Mouse (Mus musculus) midbrain, postnatal 0 days (tissue): ENCODE results near the gene Samhd1. TPM values are rescaled to one million over a fixed set of nuclear protein-coding genes. Genes with fewer than 3 reads are reported as not detected.
A peak's percentile ranks its signal among the peaks of the same experiment; 100 is the strongest.

Experiments used
- ATAC-seq: fragments of 200-750 bp; cut with Nextera tagmentation; 2 replicates; pipeline ENCODE4 v1.8.0; 2017; ENCODE audit warnings: moderate number of reproducible peaks, mild to moderate bottlenecking, moderate TSS enrichment, moderate library complexity; ENCODE audit not compliant: low FRiP score
- DNase-seq: peaks from one replicate; pipeline ENCODE4 v3.0.0-alpha.2; 2015; ENCODE audit warnings: low spot score
- H3K27ac ChIP-seq: fragments of 300-500 bp; sonication (generic); 2 replicates; pipeline ENCODE4 v1.5.1; 2014; ENCODE audit warnings: low read depth, mild to moderate bottlenecking, low read length, mixed read lengths
- H3K27me3 ChIP-seq: fragments of 300-500 bp; sonication (generic); 2 replicates; pipeline ENCODE4 v1.6.1; 2014; ENCODE audit warnings: low read length, control low read depth, mixed read lengths; ENCODE audit not compliant: insufficient read depth
- H3K36me3 ChIP-seq: fragments of 300-500 bp; sonication (generic); 2 replicates; pipeline ENCODE4 v1.6.1; 2014; ENCODE audit warnings: low read length, control low read depth, mixed read lengths; ENCODE audit not compliant: insufficient read depth
- H3K4me1 ChIP-seq: fragments of 300-500 bp; sonication (generic); 2 replicates; pipeline ENCODE4 v1.6.1; 2014; ENCODE audit warnings: mild to moderate bottlenecking, control low read depth, antibody characterized with exemption, low read length, mixed read lengths; ENCODE audit not compliant: insufficient read depth
- H3K4me2 ChIP-seq: fragments of 300-500 bp; sonication (generic); 2 replicates; pipeline ENCODE4 v1.6.1; 2014; ENCODE audit warnings: low read depth, mild to moderate bottlenecking, low read length, mixed read lengths; ENCODE audit not compliant: poor library complexity, severe bottlenecking
- H3K4me3 ChIP-seq: fragments of 300-500 bp; sonication (generic); 2 replicates; pipeline ENCODE4 v1.5.1; 2014; ENCODE audit warnings: low read depth, mild to moderate bottlenecking, low read length, moderate library complexity
- H3K9ac ChIP-seq: fragments of 300-500 bp; sonication (generic); replicated peaks from 2 replicates; pipeline ENCODE4 v1.6.1; 2014; ENCODE audit warnings: mild to moderate bottlenecking, low read length, moderate library complexity, mixed read lengths; ENCODE audit not compliant: poor library complexity, severe bottlenecking
- H3K9me3 ChIP-seq: fragments of 300-500 bp; sonication (generic); 2 replicates; pipeline ENCODE4 v1.6.1; 2016; ENCODE audit warnings: low read length, control low read depth
- CTCF ChIP-seq: IDR thresholded peaks from 2 replicates; pipeline ENCODE4 v1.5.1; 2016; ENCODE audit warnings: antibody characterized with exemption, mild to moderate bottlenecking
- WGBS: fragments of 180-500 bp; shearing (Covaris S2); extraction: QIAGEN DNeasy Blood & Tissue Kit; methylation state at CpG from one replicate; pipeline ENCODE4 v1.1.7; 2014; 5-methylcytosine and 5-hydroxymethylcytosine counted together
- polyA plus RNA-seq: library from polyadenylated mRNA; unstranded; fragments of >200 nt; fragmentation: Nextera tagmentation; extraction: Ambion mirVana; gene quantifications from 2 replicates; pipeline ENCODE4 v1.2.1, GENCODE M21; 2015
- total RNA-seq: library from RNA; depleted of rRNA; stranded (reverse); fragments of >200 nt; gene quantifications from 2 replicates; pipeline ENCODE4 v1.2.3, GENCODE M21; 2014

Gene Samhd1
- total and polyA plus RNA-seq, 2 experiments from 2014 or later = 9.9 to 13.0 TPM

DNA sequence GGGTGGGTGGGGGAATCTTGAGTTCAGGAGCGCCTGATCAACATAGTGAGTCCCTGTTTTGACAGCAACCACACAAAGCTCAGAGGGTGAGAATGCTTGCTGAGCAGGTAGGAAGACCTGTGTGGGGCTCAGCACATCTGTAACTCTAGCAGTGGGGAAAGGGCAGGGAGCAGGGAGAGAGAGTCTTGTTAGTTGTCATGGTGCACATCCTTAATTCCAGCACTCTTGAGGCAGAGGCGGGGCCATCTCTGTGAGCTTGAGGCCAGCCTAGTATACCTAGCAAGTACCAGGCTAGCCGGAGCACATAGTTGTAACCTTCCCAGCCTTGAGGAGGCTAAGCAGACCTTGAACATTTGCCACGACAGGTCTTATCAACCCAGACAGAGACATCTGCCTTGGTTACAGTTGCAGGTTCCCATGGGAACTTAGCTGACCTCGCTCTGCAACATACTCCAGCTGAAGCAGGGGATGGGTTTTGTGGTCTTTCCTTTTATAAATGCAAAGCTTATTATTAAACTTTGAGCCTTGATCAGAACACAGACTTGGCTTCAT lies 4.3 kb upstream of the Samhd1 start:
- no peak for TF ChIP-seq CTCF
- WGBS = 91% methylated on average over 5 of the region's 5 CpGs
- no peak for ATAC-seq
- DNase-seq = no peak
- H3K27ac ChIP-seq = no peak overlapping the region
- no peaks in the 10 kb centered on the region for H3K9me3 ChIP-seq
- no peak overlapping the region for H3K4me3 ChIP-seq
- no peak overlapping the region for H3K4me2 ChIP-seq
- no peak overlapping the region for H3K9ac ChIP-seq
- no peaks in the 10 kb centered on the region for H3K27me3 ChIP-seq
- no peaks in the 10 kb centered on the region for H3K36me3 ChIP-seq
- H3K4me1 ChIP-seq = no peaks in the 10 kb centered on the region

- no peaks in the 10 kb centered on the region for H3K4me1 ChIP-seq
- H3K27ac ChIP-seq = no peak overlapping the region
- no peak overlapping the region for H3K4me2 ChIP-seq
- DNase-seq = no peak
- no peak overlapping the region for H3K4me3 ChIP-seq
- no peaks in the 10 kb centered on the region for H3K27me3 ChIP-seq
- WGBS = 81% methylated on average over 5 of the region's 5 CpGs
- H3K9ac ChIP-seq = no peak overlapping the region
- no peak for ATAC-seq
- H3K36me3 ChIP-seq = no peaks in the 10 kb centered on the region
- no peaks in the 10 kb centered on the region for H3K9me3 ChIP-seq
- TF ChIP-seq CTCF = no peak
These were observed 3.7 kb upstream of the Samhd1 start for GRCm38 (mm10) chr2:157138808-157139207.

GRCm38 (mm10) chr2:157137959-157138731 lies 3.1 kb upstream of the Samhd1 start:
- H3K4me3 ChIP-seq = no peak overlapping the region
- 91% methylated on average over 9 of the region's 9 CpGs for WGBS
- no peak for TF ChIP-seq CTCF
- H3K27ac ChIP-seq = no peak overlapping the region
- no peak for ATAC-seq
- H3K36me3 ChIP-seq = no peaks in the 10 kb centered on the region
- no peak for DNase-seq
- no peaks in the 10 kb centered on the region for H3K4me1 ChIP-seq
- no peaks in the 10 kb centered on the region for H3K9me3 ChIP-seq
- no peak overlapping the region for H3K4me2 ChIP-seq
- no peaks in the 10 kb centered on the region for H3K27me3 ChIP-seq
- no peak overlapping the region for H3K9ac ChIP-seq

GRCm38 (mm10) chr2:157136646-157137045 lies 1.6 kb upstream of the Samhd1 start:
- no peak for TF ChIP-seq CTCF
- Histone ChIP-seq H3K27me3 (no peaks in the 10 kb centered on the region), H3K4me3 (no peak overlapping the region), H3K9ac (no peak overlapping the region), H3K27ac (no peak overlapping the region), H3K4me2 (no peak overlapping the region), H3K4me1 (no peaks in the 10 kb centered on the region), H3K36me3 (no peaks in the 10 kb centered on the region), H3K9me3 (no peaks in the 10 kb centered on the region)
- DNase-seq = peak; percentile 14
- no peak for ATAC-seq
- WGBS = 78% methylated on average over 2 of the region's 2 CpGs

GRCm38 (mm10) chr2:157136176-157136575 lies 1.1 kb upstream of the Samhd1 start:
- no peak for TF ChIP-seq CTCF
- DNase-seq (no peak), ATAC-seq (no peak)
- no peak overlapping the region for H3K9ac ChIP-seq
- no peaks in the 10 kb centered on the region for H3K36me3 ChIP-seq
- H3K4me2 ChIP-seq = no peak overlapping the region
- H3K27me3 ChIP-seq = no peaks in the 10 kb centered on the region
- H3K4me1 ChIP-seq = no peaks in the 10 kb centered on the region
- 93% methylated on average over 4 of the region's 4 CpGs for WGBS
- no peak overlapping the region for H3K27ac ChIP-seq
- H3K9me3 ChIP-seq = no peaks in the 10 kb centered on the region
- H3K4me3 ChIP-seq = no peak overlapping the region

DNA sequence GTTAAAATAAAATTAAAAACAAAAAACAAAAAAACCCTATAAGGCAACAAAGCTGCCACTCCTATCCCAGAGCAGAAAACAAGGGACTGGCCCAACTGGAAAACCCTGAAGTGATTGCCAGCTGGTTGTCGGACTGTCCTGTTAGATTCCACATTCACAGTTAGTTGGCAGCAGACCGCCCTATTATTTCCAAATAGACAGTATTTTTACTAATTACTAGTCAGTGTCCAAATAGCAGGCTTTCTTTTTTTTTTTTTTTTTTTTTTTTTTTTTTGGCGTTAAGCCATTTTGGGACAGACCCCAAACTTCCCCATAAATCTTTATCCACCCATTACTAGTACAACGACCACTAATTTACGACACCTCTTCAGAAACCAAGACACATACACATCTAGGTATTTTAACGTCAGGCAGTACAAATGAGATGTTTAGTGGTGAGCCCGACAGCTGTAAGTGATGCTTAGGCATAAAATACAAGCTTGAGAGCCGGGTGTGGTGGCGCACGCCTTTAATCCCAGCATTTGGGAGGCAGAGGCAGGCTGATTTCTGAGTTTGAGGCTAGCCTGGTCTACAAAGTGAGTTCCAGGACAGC lies 560 bp upstream of the Samhd1 start:
- Histone ChIP-seq H3K9ac (no peak overlapping the region), H3K4me3 (peak overlapping the region; percentile 68), H3K4me2 (peak overlapping the region; percentile 96), H3K36me3 (no peaks in the 10 kb centered on the region), H3K9me3 (no peaks in the 10 kb centered on the region), H3K4me1 (no peaks in the 10 kb centered on the region), H3K27me3 (no peaks in the 10 kb centered on the region), H3K27ac (no peak overlapping the region)
- DNase-seq (peak; percentile 3), ATAC-seq (no peak)
- no peak for TF ChIP-seq CTCF
- WGBS = 87% methylated on average over 10 of the region's 10 CpGs
